Mouse (Mus musculus): ENCODE measurements around the gene 1700018B08Rik. TPM values are rescaled to one million over a fixed set of nuclear protein-coding genes. Genes with fewer than 3 reads are reported as not detected.

1700018B08Rik gene
- not detected for total RNA-seq (2023)

DNA sequence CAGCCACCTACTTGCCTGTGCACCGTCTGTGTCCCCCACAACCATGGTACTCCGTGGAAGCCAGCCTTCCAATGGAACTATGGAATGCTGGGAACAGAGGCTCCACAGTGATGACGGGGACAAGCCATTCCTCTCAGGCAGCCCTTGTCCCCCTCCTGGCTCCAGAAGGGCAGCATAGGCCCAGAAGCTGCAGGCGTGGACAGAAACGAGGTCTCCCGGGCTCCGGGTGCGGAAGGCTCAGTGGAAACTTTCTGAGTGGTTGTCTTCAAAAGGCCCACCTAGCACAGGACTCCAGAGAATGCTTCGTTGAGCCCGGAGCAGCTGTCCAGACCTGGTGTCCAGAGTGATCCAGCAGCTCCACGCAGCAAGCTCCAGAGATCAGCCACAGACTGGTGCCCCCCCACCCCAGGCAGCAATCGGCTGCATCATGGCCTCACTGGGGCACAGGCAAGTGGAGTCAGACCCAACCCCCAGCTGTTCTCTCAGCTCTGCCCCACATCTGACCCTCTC is at the start of gene 1700018B08Rik:
TSS of gene 1700018B08Rik (minus strand) at position 45 of the 510 bp plus-strand sequence.

DNA sequence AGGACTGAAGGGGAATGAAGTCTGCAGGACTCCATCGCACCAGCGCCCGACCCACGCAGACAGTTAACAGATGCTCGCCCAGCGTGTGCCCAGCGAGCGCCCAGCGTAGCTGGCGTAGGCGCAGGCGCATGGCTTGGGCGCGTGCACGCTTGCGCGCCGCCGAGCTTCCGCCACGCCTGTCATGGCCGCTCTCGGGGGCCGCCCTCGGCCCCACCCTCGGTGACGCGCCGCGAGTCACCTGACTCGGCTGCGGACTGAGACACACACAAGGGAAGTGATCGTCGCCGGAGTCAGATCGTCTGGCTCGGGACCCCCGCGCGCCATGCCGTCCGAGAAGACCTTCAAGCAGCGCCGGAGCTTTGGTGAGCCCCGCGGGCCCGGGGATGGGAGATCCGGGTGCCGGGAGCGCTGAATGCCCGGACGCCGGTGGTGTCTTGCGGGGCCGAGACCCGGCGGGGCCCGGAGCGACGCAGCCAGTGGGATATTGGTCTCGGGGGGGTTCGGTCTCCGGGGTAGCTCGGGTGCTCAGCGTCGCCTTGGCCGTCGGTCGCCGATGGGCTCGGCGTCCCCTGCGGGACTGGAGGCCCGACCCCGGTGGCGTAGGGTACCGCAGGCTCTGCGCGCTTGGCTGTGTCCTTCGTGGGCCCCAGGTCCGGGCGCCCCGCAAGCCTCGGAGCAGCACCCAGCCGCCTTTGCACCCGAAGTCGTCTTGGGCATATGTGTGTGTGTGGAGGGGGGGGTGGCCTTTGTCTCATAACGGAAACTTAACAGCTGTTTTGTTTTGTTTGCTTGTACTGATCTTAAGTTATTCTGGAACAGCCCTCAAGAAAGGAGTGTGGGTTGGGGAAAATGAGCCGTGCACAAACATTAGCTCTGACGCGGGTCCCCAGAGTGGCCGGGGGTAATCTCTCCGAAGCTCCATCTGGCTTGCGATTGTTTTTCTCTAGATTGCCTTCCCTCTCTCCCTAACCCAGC is 46.4 kb upstream of the 1700018B08Rik start, which contains the start of gene Map1lc3b:
TSS of gene Map1lc3b (plus strand) at position 159 of the 975 bp plus-strand sequence.

DNA sequence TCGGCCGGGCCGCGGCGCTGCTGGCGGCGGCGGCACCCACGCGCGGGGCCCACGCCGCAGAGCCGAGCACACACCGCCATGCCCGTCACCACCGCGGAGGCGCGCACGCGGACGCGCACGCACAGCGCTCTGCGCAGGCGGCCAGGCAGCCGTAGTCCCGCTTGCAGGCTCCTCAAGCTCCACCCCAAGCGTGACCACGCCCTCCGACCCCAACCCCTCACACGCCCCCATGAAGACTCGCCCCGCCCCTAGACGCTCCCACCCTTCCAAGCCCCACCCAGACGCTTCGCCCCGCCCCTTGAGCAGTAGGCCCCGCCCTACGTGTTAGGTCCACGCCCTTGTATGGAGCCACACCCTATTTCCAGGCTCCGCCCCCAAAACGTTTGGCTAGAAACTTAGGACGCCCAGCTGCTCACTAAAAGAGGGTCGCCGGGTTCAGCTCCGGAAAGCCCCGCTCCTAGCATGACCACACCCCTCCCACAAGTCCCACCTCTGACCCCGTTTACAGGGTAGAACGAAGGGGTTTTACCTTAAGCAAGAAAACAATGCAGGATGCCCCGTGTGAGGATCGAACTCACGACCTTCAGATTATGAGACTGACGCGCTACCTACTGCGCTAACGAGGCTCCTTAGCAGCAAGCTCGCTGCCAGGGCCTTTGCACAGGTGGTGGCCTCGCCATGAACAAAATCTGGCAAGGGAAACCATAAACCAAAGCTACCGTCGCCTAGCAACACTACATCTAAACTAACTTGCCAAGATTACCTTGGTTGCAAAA is 34.7 kb upstream of the 1700018B08Rik start, which contains the start of gene Fbxo31:
TSS of gene Fbxo31 (minus strand) at position 131 of the 776 bp plus-strand sequence.

Other genes starting within 250 kb of the 1700018B08Rik start
- 20.4 TPM for gene Fbxo31, start 34.5 kb upstream of the 1700018B08Rik start, total RNA-seq (2023)
- gene Map1lc3b, start 46.0 kb upstream of the 1700018B08Rik start, total RNA-seq (2023), result 192 TPM
- gene Zcchc14, start 108.6 kb upstream of the 1700018B08Rik start, total RNA-seq (2023), result not detected
- not detected for gene Jph3, start 185.3 kb upstream of the 1700018B08Rik start, total RNA-seq (2023)